Mouse (Mus musculus): Measurements from ENCODE around the gene Brd3.

The Brd3 gene

GRCm38 (mm10) chr2:27426855-27427457 lies 80.5 kb downstream of the Brd3 start, which contains the start of gene Vav2:
Gene Vav2, minus strand, starts transcription at chr2:27427033.
- DNase-seq (ENCODE audit: low spot score in 2 of 2) = peak; percentile 71 to 76

GRCm38 (mm10) chr2:27426406-27426854 lies 81.0 kb downstream of the Brd3 start:
- no peak for DNase-seq (ENCODE audit: low spot score in 2 of 2)

DNA sequence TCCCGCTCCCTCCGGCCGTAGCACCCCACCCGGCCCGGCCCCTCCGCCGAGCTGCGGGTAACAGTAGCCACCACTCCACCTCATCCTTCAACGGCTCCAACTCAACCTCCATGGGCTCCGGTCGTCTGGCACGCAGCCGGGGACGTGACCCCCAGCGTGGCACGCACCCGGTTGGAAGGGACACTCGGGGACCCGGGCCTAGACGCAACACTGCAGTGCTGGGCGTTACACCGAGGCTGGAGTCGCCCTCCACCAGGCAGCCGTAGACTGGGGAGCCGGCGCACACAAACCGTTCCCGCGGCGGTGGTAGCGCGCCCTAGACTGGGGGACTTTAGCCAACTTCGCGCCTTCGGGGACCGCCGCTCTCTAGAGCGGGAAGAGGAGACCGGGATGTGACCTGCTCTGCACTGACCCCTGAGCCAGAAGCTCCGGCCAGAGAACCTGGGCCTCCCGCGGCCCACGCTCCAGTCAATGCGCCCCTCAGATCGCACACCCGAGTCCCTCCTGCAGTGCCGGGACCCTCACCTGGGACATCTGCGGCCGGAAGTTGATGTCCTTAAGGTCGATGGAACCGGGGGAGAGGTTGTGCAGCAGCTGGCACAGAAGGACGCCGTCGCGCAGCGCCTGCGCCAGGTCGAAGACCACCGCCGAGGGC lies 81.6 kb downstream of the Brd3 start:
- DNase-seq (ENCODE audit: low spot score in 2 of 2) = no peak

GRCm38 (mm10) chr2:27425161-27425611 lies 82.3 kb downstream of the Brd3 start:
- DNase-seq (ENCODE audit: low spot score in 2 of 2) = no peak

- no peak for DNase-seq (ENCODE audit: low spot score in 2 of 2)
Measured at GRCm38 (mm10) chr2:27423596-27423995, 83.9 kb downstream of the Brd3 start.

DNA sequence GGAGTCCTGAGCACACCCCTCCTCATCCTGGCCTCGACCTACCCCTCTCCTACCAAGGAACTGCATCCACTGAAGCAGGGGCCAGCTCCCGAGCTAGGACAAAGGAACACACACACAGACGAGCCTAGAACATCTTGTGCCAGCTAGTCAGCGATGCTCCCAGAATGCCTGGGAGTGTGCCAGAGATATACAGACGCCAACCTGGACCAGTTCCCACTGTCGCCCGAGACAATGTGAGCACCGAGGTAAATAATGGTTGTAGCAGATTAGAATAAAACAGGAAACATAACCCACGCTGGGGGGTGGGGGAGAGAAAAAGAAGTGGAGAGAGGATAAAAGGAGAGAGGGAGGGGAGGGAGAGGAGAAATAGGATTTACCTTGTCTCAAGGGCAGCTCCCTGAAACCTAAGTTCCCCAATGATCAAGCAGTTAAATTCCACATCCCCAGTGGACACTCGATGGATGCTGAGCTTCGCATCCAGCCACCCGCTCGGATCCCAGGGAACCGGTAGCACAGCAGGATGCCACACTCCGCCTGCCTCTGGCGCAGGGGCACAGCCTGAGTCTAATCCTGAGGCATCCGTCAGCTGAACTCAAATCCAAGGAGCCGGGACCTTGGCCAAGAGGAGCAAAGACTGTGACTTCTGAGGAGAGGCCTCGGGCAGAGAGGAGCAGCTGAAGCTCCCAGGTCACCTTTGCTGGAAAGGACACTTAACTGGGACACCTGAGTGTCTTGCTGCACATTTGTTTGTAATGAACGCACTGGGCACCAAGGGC lies 86.0 kb downstream of the Brd3 start:
- peak in 1 of 2 experiments; percentile 47 for DNase-seq (ENCODE audit: low spot score in 2 of 2)

DNA sequence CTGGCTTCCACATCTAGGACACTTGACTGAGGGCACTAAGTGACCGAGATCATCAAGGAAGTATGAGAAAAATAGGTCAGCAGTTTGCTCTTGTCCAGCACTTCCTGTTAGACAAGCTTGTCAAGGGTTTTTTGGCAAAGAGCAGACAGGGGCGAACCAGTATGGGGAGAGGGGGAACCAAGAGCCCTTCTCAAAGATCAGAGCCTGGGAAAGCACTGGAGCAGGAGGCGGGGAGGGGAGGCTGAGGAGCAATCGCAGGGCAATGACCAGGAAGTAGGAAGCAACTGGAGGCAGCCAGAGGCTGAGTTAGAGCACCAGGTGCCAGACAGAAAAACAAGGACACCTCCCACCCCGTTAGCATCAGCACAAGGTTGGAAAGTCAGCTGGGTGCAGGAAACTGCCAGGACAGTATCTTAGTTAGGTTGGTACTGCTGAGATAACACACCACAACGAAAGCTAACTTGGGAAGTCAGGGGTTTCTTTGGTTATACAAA lies 88.8 kb downstream of the Brd3 start:
- DNase-seq (ENCODE audit: low spot score in 2 of 2) = no peak

DNA sequence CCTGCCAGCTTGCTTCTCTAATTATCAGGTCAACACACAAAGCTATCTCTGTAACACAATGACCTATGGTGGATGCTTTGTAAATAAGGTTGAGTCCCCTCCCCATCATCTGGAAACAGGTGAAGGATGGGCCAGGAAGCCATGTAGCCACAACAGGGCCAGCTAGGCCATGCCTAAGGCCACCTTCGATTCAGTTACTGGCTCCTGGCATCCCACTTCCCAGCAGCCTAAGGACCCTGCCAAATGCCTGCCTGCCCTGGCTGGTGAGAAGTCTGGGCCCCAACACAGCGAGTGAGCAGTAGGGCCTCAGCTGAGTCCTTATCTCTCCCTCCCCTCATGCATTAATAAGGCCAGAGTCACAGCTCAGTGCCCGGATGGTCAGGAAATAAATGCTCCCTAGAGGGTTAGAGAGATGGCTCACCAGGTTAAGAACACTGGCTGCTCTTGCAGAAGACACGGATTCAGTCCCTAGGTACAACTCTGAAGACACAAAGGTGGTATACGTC lies 89.8 kb downstream of the Brd3 start:
- no peak for DNase-seq (ENCODE audit: low spot score in 2 of 2)

DNA sequence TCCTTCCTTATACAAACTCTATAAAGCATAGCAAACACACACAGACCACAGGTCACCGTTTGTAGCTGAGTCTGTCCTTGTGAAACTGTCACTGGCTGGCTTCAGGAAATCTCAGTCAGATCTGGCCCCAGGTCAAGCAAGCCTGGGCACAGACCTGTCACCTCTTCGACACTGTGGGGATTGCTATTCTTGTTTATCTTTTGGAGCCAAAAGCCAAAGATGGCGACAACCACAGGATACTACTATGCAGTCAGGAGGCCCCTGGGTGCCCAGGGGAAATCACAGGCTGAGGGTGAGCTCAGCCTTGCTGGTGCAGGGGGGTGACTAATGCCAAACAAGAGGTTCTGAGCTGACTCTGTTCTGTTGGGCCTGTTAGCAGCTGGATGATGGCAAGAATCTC lies 91.0 kb downstream of the Brd3 start:
- no peak for DNase-seq (ENCODE audit: low spot score in 2 of 2)

- no peak for DNase-seq (ENCODE audit: low spot score in 2 of 2)
Measured at GRCm38 (mm10) chr2:27415060-27415783, 92.2 kb downstream of the Brd3 start.

- no peak for DNase-seq (ENCODE audit: low spot score in 2 of 2)
Measured at GRCm38 (mm10) chr2:27413936-27414657, 93.4 kb downstream of the Brd3 start.

- no peak for DNase-seq (ENCODE audit: low spot score in 2 of 2)
Measured at GRCm38 (mm10) chr2:27413582-27413935, 93.9 kb downstream of the Brd3 start.

GRCm38 (mm10) chr2:27412245-27412800 lies 95.1 kb downstream of the Brd3 start:
- no peak for DNase-seq (ENCODE audit: low spot score in 2 of 2)

GRCm38 (mm10) chr2:27411688-27412174 lies 95.7 kb downstream of the Brd3 start:
- DNase-seq (ENCODE audit: low spot score in 2 of 2) = no peak

DNA sequence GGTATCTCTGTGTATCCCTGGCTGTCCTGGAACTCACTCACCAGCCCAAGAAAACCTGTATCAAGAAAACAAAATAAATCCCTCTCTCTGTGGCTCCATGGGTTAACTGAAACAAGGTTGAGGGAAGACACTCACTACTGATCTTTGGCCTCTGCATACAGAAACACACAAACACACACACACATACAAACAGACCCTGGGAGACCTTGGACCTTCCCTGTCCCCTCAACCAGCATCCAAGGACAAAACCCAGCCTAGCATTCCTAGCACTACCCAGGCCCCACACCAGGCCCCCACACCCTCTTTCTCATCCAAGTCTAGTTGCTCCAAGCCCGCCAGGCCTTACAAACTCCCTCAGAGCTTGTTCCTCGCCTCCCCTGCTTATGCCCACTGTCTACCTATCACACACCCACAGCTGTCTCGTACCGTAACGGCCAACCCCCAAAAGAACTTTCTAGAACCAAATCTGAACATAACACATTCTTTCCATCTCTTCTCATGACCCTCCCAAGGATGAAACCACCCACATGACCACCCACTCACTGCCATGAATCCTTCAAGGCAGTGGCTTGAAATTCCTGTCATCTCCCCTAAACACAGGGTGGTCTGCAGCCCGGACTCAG lies 96.8 kb downstream of the Brd3 start:
- DNase-seq (ENCODE audit: low spot score in 2 of 2) = no peak

DNA sequence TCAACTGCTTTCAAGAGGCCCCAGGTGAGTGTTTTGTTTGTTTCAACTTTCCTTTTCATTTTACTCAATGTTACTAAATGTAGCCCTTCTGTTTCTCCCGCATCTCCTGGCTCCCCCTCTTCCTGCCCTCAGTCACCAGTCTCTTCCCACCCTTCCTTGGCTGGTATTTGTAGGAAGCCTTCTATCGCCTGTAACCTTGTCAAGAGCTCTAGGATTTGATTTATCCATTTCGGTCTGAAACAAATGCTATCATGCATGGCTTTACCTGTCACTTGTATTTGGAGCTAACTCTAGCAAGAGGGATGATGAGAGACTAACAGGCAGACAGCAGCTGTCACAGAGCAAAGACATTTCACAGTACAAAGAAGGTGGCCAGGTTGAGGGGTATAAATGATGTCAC lies 99.3 kb downstream of the Brd3 start:
- DNase-seq (ENCODE audit: low spot score in 2 of 2) = no peak

- no peak for DNase-seq (ENCODE audit: low spot score in 2 of 2)
Measured at GRCm38 (mm10) chr2:27406928-27407327, 100.5 kb downstream of the Brd3 start.

DNA sequence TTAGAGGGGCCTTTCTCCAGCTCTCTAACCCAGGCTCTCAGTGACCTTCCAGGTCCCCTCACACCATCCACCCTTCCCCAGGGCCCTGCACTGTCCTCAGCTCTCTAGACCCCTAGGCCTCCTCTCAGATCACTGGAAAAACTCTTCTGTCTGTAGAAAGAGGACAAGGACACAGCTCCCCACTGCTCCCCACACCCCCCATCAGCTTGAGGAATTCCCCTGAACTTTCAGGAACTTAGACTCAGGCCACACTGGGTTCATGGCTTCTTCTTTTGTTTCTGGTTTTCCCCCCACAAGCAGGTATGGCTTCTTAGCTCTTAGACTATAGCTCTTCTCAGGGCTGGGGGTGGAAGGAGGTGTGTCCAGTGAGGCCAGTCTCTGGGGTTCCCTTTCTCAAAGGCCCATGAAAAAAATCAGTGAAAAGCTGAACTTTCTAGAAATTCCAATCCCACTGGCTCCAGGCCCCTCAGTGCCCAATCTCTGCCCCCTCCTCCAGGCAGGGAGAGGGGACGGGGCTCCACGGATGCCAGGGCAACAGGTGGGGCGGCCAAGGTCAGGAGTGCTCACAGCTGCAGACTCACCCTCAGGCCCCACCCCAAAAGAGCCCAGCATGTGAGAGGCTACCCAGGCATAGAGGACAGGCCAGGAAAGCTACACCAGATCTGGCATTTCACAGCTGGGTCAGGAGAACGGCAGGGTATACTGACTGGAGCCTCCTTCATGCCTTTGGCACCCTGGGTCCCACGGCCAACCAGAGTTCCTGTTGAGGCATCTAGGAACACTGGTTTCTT lies 102.2 kb downstream of the Brd3 start:
- no peak for DNase-seq (ENCODE audit: low spot score in 2 of 2)

GRCm38 (mm10) chr2:27404375-27405093 lies 102.9 kb downstream of the Brd3 start:
- DNase-seq (ENCODE audit: low spot score in 2 of 2) = no peak

All from frontal cortex, postnatal 36 days (tissue).